Mouse (Mus musculus) erythroid progenitor cell, adult 5-6 weeks (primary cell): ENCODE measurements around the gene Cyp2a12. TPM values are rescaled to one million over a fixed set of nuclear protein-coding genes. Genes with fewer than 3 reads are reported as not detected.
"Not testable (repeated sequence)": the region's sequence is repeated elsewhere in the genome, so short reads cannot be mapped to it uniquely, and the experiment has no call there.

ENCODE experiments used
- ATAC-seq: replicated peaks from 2 replicates; pipeline ENCODE4 v1.8.0; 2016; ENCODE audit warnings: moderate number of reproducible peaks, mild to moderate bottlenecking, moderate TSS enrichment, inconsistent platforms; ENCODE audit not compliant: poor library complexity, low FRiP score, severe bottlenecking
- total RNA-seq, 2 experiments: library from RNA; stranded (forward) in 1 of 2; stranded (reverse) in 1 of 2; fragments of 150-400 nt in 1 of 2; fragments of 186-747, 209-891 nt in 1 of 2; gene quantifications; 2 replicates each; pipeline versions ENCODE4 v1.2.3 to v1.2.4; 2015 to 2017; ENCODE audit warnings: low replicate concordance in 2 of 2

The Cyp2a12 gene
- not detected in 2 replicates for total RNA-seq (2015; ENCODE audit: low replicate concordance)
- not detected in 2 replicates for total RNA-seq (2017; ENCODE audit: low replicate concordance)

DNA sequence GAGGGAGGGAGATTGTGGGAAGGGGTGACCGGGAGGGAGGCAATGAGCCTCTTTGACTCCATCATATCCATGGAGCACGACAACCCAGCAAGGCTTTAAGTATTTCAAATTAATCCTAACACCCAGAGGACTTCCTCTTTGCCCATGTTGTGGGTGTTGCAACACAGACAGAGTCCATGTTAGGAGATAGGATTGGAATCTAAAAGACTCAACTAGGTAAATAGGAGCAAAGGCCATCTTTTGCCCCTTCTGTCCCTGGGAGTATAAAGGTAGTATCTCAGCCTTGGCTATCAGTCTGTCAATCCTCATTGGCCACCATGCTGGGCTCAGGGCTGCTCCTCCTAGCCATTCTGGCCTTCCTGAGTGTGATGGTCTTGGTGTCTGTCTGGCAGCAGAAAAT is at the start of gene Cyp2a12:
Gene Cyp2a12 (plus strand): TSS at position 293 of the 400 bp plus-strand sequence.
- ATAC-seq: no peak

DNA sequence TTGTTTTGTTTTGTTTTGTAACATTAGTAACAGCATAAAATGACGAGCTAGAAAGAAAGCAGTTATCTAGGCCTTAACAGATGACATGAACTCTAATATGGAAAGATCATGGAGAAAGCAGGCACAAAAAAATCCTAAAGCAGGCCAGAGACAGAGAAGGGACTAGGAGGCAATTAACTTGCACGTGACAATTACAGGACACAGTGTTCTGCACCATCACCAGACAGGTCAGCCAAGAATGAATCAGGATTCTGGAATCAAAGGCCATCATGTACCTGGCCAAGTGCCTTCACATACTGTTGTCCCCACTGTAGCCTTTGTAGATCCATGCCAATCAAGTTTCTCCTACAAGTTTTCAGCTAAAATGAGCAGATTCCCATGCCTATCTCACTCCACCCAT is 47.4 kb upstream of the Cyp2a12 start:
- not testable (repeated sequence) for ATAC-seq

- ATAC-seq: not testable (repeated sequence)
Observed at GRCm38 (mm10) chr7:26981937-26982336, 46.9 kb upstream of the Cyp2a12 start.

GRCm38 (mm10) chr7:26982551-26982950 is 46.3 kb upstream of the Cyp2a12 start:
- no peak for ATAC-seq

DNA sequence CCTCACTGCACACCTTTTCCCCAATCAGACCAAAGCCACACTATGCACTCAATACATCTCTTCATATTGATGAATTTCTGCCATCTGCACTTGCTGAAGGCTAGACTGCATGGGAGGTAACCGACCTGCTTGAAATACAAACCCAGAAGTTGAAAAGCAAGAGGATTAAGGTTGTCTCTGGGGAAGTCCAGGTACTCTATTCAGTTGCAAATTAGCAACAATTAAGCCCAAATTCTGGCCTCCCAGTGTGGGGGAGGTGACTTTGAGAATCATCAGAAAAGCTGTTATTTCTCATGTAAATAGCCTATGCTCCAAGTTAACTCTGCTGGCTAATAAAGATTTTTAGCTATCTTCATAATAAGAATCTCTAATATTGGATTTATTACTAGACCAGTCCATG is 45.7 kb upstream of the Cyp2a12 start:
- ATAC-seq: not testable (repeated sequence)

GRCm38 (mm10) chr7:27026581-27026980 is 2.3 kb upstream of the Cyp2a12 start:
- not testable (repeated sequence) for ATAC-seq

DNA sequence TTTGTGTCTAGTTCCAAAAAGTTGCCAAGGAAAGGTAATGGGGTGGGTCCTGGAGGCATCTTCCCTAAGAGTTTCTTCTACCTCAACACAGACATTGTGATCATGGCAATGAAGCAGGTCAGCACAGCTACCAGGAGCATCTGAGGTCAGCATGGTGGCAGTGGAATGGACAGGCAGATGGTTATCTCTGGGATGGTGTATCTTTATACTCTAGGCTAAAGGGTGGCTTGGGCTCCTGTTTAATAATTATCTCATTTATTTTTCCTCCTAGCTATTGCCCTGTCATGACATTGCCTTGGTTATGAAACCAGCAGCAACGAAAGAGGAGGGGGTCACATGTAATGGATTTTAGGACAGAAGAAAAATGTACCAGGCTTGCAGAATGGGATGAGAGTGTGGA is 20.0 kb downstream of the Cyp2a12 start:
- ATAC-seq: not testable (repeated sequence)

DNA sequence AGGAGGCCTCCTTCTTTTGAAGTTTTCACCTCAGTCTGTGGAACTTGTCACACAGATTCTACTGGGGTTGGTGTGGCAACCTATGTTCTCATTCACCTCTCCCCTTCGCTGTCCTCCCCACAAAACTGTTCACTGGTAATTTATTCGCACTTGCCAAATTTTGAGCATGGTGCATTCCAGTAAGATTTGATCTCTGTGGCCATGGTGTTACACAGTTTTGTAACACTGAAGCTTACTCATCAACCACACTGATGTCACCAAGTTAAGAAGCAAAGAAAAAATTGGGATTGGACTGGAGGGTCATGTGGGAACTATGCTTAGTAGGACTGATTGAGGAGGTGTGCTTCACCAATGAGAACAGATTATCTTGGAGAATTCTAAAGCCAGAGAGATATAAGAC is 30.5 kb downstream of the Cyp2a12 start:
- ATAC-seq: not testable (repeated sequence)

DNA sequence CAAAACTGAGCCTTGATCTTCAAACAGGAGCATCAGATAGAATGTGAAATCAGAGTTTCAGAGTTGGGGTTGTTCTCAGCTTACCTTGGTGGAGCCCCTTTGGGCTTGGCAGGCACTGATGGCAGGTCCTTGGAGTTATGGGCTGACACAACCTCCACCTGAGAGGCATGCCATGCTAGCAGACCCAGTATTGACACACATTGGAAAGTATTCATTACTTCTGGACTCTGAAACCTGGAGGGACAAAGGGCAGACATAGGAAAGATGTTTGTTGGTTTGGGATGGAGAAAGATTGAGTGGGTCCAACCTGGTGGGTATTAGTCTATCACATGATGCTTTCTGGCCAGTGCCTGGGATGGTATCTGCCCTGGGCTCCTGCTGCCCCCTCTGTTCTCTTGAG is 31.0 kb downstream of the Cyp2a12 start:
- not testable (repeated sequence) for ATAC-seq

DNA sequence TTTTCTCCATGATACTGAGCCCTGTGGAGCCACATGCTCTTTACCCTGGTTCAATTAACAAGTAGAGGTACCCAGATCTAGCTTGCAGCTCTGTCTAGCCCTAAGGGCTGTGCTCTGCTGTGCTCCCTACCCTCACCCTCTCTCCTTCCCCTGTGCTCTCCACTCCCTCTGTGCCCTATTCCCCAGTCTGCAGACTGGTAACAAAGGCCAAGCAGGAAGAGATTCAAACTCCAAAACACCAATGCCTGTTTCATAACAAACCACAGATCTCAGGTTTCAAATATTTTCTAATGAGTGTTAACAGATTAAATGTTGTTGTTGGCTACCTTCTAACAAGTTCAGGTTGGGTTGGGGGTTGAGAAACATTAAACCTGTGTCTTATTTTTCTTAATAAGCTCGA is 49.8 kb downstream of the Cyp2a12 start:
- ATAC-seq: no peak

GRCm38 (mm10) chr7:27081625-27082024 is 52.7 kb downstream of the Cyp2a12 start:
- no peak for ATAC-seq

Other genes with a start within 250 kb of the Cyp2a12 start
- not detected in 2 replicates for gene Cyp2g1, start 220.2 kb upstream of the Cyp2a12 start, total RNA-seq (2015; ENCODE audit: low replicate concordance)
- not detected in 2 replicates for gene Cyp2g1, start 220.2 kb upstream of the Cyp2a12 start, total RNA-seq (2017; ENCODE audit: low replicate concordance)
- gene Cyp2a5, start 193.8 kb upstream of the Cyp2a12 start, total RNA-seq (2015; ENCODE audit: low replicate concordance): not detected in 2 replicates
- not detected in 2 replicates for gene Cyp2a5, start 193.8 kb upstream of the Cyp2a12 start, total RNA-seq (2017; ENCODE audit: low replicate concordance)
- gene Cyp2a22, start 89.7 kb upstream of the Cyp2a12 start, total RNA-seq (2015; ENCODE audit: low replicate concordance): not detected in 2 replicates
- 0.39 TPM in 1 of 2 replicates, not detected in the other for gene Cyp2a22, start 89.7 kb upstream of the Cyp2a12 start, total RNA-seq (2017; ENCODE audit: low replicate concordance)
- not detected in 2 replicates for gene Cyp2f2, start 90.8 kb downstream of the Cyp2a12 start, total RNA-seq (2015; ENCODE audit: low replicate concordance)
- not detected in 2 replicates for gene Cyp2f2, start 90.8 kb downstream of the Cyp2a12 start, total RNA-seq (2017; ENCODE audit: low replicate concordance)
- gene Cyp2t4, start 124.6 kb downstream of the Cyp2a12 start, total RNA-seq (2015; ENCODE audit: low replicate concordance): not detected in 2 replicates
- gene Cyp2t4, start 124.6 kb downstream of the Cyp2a12 start, total RNA-seq (2017; ENCODE audit: low replicate concordance): not detected in 2 replicates
- gene Egln2, start 137.7 kb downstream of the Cyp2a12 start, total RNA-seq (2015; ENCODE audit: low replicate concordance): 13.0 and 13.4 TPM in 2 replicates
- 4.9 and 9.6 TPM in 2 replicates for gene Egln2, start 137.7 kb downstream of the Cyp2a12 start, total RNA-seq (2017; ENCODE audit: low replicate concordance)
- gene Rab4b, start 149.8 kb downstream of the Cyp2a12 start, total RNA-seq (2015; ENCODE audit: low replicate concordance): 3.2 and 9.2 TPM in 2 replicates
- 3.2 and 9.8 TPM in 2 replicates for gene Rab4b, start 149.8 kb downstream of the Cyp2a12 start, total RNA-seq (2017; ENCODE audit: low replicate concordance)
- gene Gm21983, start 152.0 kb downstream of the Cyp2a12 start, total RNA-seq (2015; ENCODE audit: low replicate concordance): not detected in 2 replicates
- not detected in 2 replicates for gene Gm21983, start 152.0 kb downstream of the Cyp2a12 start, total RNA-seq (2017; ENCODE audit: low replicate concordance)
- not detected in 2 replicates for gene Mia, start 152.1 kb downstream of the Cyp2a12 start, total RNA-seq (2015; ENCODE audit: low replicate concordance)
- gene Mia, start 152.1 kb downstream of the Cyp2a12 start, total RNA-seq (2017; ENCODE audit: low replicate concordance): not detected in 2 replicates
- gene BC024978, start 166.7 kb downstream of the Cyp2a12 start, total RNA-seq (2015; ENCODE audit: low replicate concordance): 0.84 and 9.4 TPM in 2 replicates
- not detected in 2 replicates for gene BC024978, start 166.7 kb downstream of the Cyp2a12 start, total RNA-seq (2017; ENCODE audit: low replicate concordance)
- 41.1 and 41.9 TPM in 2 replicates for gene Snrpa, start 167.2 kb downstream of the Cyp2a12 start, total RNA-seq (2015; ENCODE audit: low replicate concordance)
- gene Snrpa, start 167.2 kb downstream of the Cyp2a12 start, total RNA-seq (2017; ENCODE audit: low replicate concordance): 7.8 and 14.8 TPM in 2 replicates
- 1.8 and 4.2 TPM in 2 replicates for gene Itpkc, start 199.6 kb downstream of the Cyp2a12 start, total RNA-seq (2015; ENCODE audit: low replicate concordance)
- gene Itpkc, start 199.6 kb downstream of the Cyp2a12 start, total RNA-seq (2017; ENCODE audit: low replicate concordance): 0.39 and 5.4 TPM in 2 replicates
- 2.9 TPM in 1 of 2 replicates, not detected in the other for gene Coq8b, start 203.9 kb downstream of the Cyp2a12 start, total RNA-seq (2015; ENCODE audit: low replicate concordance)
- 7.7 TPM in 1 of 2 replicates, not detected in the other for gene Coq8b, start 203.9 kb downstream of the Cyp2a12 start, total RNA-seq (2017; ENCODE audit: low replicate concordance)
- 0.72 TPM in 1 of 2 replicates, not detected in the other for gene Numbl, start 229.4 kb downstream of the Cyp2a12 start, total RNA-seq (2015; ENCODE audit: low replicate concordance)
- gene Numbl, start 229.4 kb downstream of the Cyp2a12 start, total RNA-seq (2017; ENCODE audit: low replicate concordance): under 0.01 and 2.0 TPM in 2 replicates